Mouse (Mus musculus): Measurements from ENCODE around the gene Fbxw20.
"Not testable (repeated sequence)": the region's sequence is repeated elsewhere in the genome, so short reads cannot be mapped to it uniquely, and the experiment has no call there.

Fbxw20 gene

GRCm38 (mm10) chr9:109234654-109235053, at the start of gene Fbxw20:
TSS of gene Fbxw20 (minus strand) at chr9:109234754.
- DNase-seq (ENCODE audit: low spot score), result no peak

GRCm38 (mm10) chr9:109263041-109263440, 28.5 kb upstream of the Fbxw20 start:
- DNase-seq (ENCODE audit: low spot score), result peak; percentile 27

- no peak for DNase-seq (ENCODE audit: low spot score)
Observed at GRCm38 (mm10) chr9:109218449-109218848, 16.1 kb downstream of the Fbxw20 start.

GRCm38 (mm10) chr9:109201347-109201746, 33.2 kb downstream of the Fbxw20 start:
- not testable (repeated sequence) for DNase-seq (ENCODE audit: low spot score)

- no peak for DNase-seq (ENCODE audit: low spot score)
Observed at GRCm38 (mm10) chr9:109200349-109200748, 34.2 kb downstream of the Fbxw20 start.

GRCm38 (mm10) chr9:109199353-109199752, 35.2 kb downstream of the Fbxw20 start:
- no peak for DNase-seq (ENCODE audit: low spot score)

GRCm38 (mm10) chr9:109195875-109196274, 38.7 kb downstream of the Fbxw20 start, which contains the start of gene Fbxw13:
TSS of gene Fbxw13 (minus strand) at chr9:109195975.
- DNase-seq (ENCODE audit: low spot score), result not testable (repeated sequence)

GRCm38 (mm10) chr9:109177208-109177607, 57.3 kb downstream of the Fbxw20 start:
- DNase-seq (ENCODE audit: low spot score), result no peak

GRCm38 (mm10) chr9:109176301-109176700, 58.3 kb downstream of the Fbxw20 start:
- no peak for DNase-seq (ENCODE audit: low spot score)

Data from left cerebral cortex, adult 11 months (tissue).